Mouse (Mus musculus): ENCODE measurements around the gene Il10rb. TPM values are rescaled to one million over a fixed set of nuclear protein-coding genes. Genes with fewer than 3 reads are reported as not detected.
"Not testable (repeated sequence)": the region's sequence is repeated elsewhere in the genome, so short reads cannot be mapped to it uniquely, and the experiment has no call there.

Il10rb gene
- total RNA-seq, 2 experiments from 2014 or later = 9.7 to 11.2 TPM

- no peak for DNase-seq (ENCODE audit: extremely low spot score in 1 of 2, low spot score in 1 of 2)
Observed at GRCm38 (mm10) chr16:91413102-91413844, 7.3 kb downstream of the Il10rb start.

- no peak for DNase-seq (ENCODE audit: extremely low spot score in 1 of 2, low spot score in 1 of 2)
Observed at GRCm38 (mm10) chr16:91415391-91416189, 9.6 kb downstream of the Il10rb start.

GRCm38 (mm10) chr16:91416357-91416756 lies 10.4 kb downstream of the Il10rb start:
- DNase-seq (ENCODE audit: extremely low spot score in 1 of 2, low spot score in 1 of 2) = no peak

GRCm38 (mm10) chr16:91416938-91417337 lies 11.0 kb downstream of the Il10rb start:
- DNase-seq (ENCODE audit: extremely low spot score in 1 of 2, low spot score in 1 of 2) = no peak

- no peak for DNase-seq (ENCODE audit: extremely low spot score in 1 of 2, low spot score in 1 of 2)
Observed at GRCm38 (mm10) chr16:91418531-91418930, 12.6 kb downstream of the Il10rb start.

GRCm38 (mm10) chr16:91425816-91426215 lies 19.9 kb downstream of the Il10rb start:
- no peak for DNase-seq (ENCODE audit: extremely low spot score in 1 of 2, low spot score in 1 of 2)

GRCm38 (mm10) chr16:91426586-91426985 lies 20.6 kb downstream of the Il10rb start:
- no peak for DNase-seq (ENCODE audit: extremely low spot score in 1 of 2, low spot score in 1 of 2)

- no peak for DNase-seq (ENCODE audit: extremely low spot score in 1 of 2, low spot score in 1 of 2)
Observed at GRCm38 (mm10) chr16:91427461-91427860, 21.5 kb downstream of the Il10rb start.

- DNase-seq (ENCODE audit: extremely low spot score in 1 of 2, low spot score in 1 of 2) = no peak
Observed at GRCm38 (mm10) chr16:91428259-91428865, 22.4 kb downstream of the Il10rb start.

GRCm38 (mm10) chr16:91432720-91433328 lies 26.9 kb downstream of the Il10rb start:
- DNase-seq (ENCODE audit: extremely low spot score in 1 of 2, low spot score in 1 of 2) = no peak

GRCm38 (mm10) chr16:91433329-91433933 lies 27.5 kb downstream of the Il10rb start:
- DNase-seq (ENCODE audit: extremely low spot score in 1 of 2, low spot score in 1 of 2) = no peak

GRCm38 (mm10) chr16:91434119-91434518 lies 28.2 kb downstream of the Il10rb start:
- no peak for DNase-seq (ENCODE audit: extremely low spot score in 1 of 2, low spot score in 1 of 2)

GRCm38 (mm10) chr16:91438081-91438480 lies 32.1 kb downstream of the Il10rb start:
- DNase-seq (ENCODE audit: extremely low spot score in 1 of 2, low spot score in 1 of 2) = no peak

- not testable (repeated sequence) for DNase-seq (ENCODE audit: extremely low spot score in 1 of 2, low spot score in 1 of 2)
Observed at GRCm38 (mm10) chr16:91438599-91438998, 32.6 kb downstream of the Il10rb start.

GRCm38 (mm10) chr16:91441366-91441765 lies 35.4 kb downstream of the Il10rb start:
- DNase-seq (ENCODE audit: extremely low spot score in 1 of 2, low spot score in 1 of 2) = peak in 1 of 2 experiments; percentile 15

- no peak for DNase-seq (ENCODE audit: extremely low spot score in 1 of 2, low spot score in 1 of 2)
Observed at GRCm38 (mm10) chr16:91441811-91442240, 35.9 kb downstream of the Il10rb start.

- no peak for DNase-seq (ENCODE audit: extremely low spot score in 1 of 2, low spot score in 1 of 2)
Observed at GRCm38 (mm10) chr16:91442446-91442845, 36.5 kb downstream of the Il10rb start.

GRCm38 (mm10) chr16:91443211-91443611 lies 37.2 kb downstream of the Il10rb start:
- no peak for DNase-seq (ENCODE audit: extremely low spot score in 1 of 2, low spot score in 1 of 2)

GRCm38 (mm10) chr16:91444847-91445246 lies 38.9 kb downstream of the Il10rb start:
- no peak for DNase-seq (ENCODE audit: extremely low spot score in 1 of 2, low spot score in 1 of 2)

GRCm38 (mm10) chr16:91445566-91445965 lies 39.6 kb downstream of the Il10rb start:
- DNase-seq (ENCODE audit: extremely low spot score in 1 of 2, low spot score in 1 of 2) = no peak
